Mouse (Mus musculus) bone marrow, adult 2 months (tissue): ENCODE data around the gene Myod1. TPM values are rescaled to one million over a fixed set of nuclear protein-coding genes. Genes with fewer than 3 reads are reported as not detected.

Experiments
- H3K27ac ChIP-seq: fragments of 200-500 bp; 2 replicates; pipeline ENCODE4 v1.5.1; 2012; ENCODE audit warnings: low read depth, mild to moderate bottlenecking, control low read depth, inconsistent platforms, low read length; ENCODE audit not compliant: control insufficient read depth, poor library complexity, insufficient read depth
- H3K4me1 ChIP-seq: fragments of 200-500 bp; 2 replicates; pipeline ENCODE4 v1.6.1; 2011; ENCODE audit warnings: low read length; ENCODE audit not compliant: control insufficient read depth, insufficient read depth
- H3K4me3 ChIP-seq: fragments of 200-500 bp; replicated peaks from 2 replicates; pipeline ENCODE3; 2011; ENCODE audit warnings: mild to moderate bottlenecking, low read depth, low read length, control low read depth; ENCODE audit not compliant: control insufficient read depth
- CTCF ChIP-seq: fragments of 200-500 bp; IDR thresholded peaks from 2 replicates; pipeline ENCODE4 v1.5.1; 2011; ENCODE audit warnings: low read length, control low read depth; ENCODE audit not compliant: control insufficient read depth, insufficient read depth
- POLR2A ChIP-seq: fragments of 200-500 bp; IDR thresholded peaks from 2 replicates; pipeline ENCODE4 v1.6.1; 2011; ENCODE audit warnings: low read depth, mild to moderate bottlenecking, control low read depth, low read length, borderline replicate concordance; ENCODE audit not compliant: control insufficient read depth
- WGBS: fragments of 180-500 bp; shearing (Covaris S2); methylation state at CpG from one replicate; pipeline ENCODE4 v1.1.7; 2018; 5-methylcytosine and 5-hydroxymethylcytosine counted together
- polyA plus RNA-seq: library from polyadenylated mRNA; stranded (reverse); fragments of >200 nt; gene quantifications from 2 replicates; pipeline ENCODE4 v1.2.4, GENCODE M21; 2011; ENCODE audit warnings: low replicate concordance; ENCODE audit not compliant: missing spikeins, insufficient read depth, insufficient read length

Myod1 gene
- not detected in 2 replicates for polyA plus RNA-seq

GRCm38 (mm10) chr7:46376172-46377007, at the start of gene Myod1:
TSS of gene Myod1 (plus strand) at chr7:46376474.
- 9% methylated on average over 44 of the region's 44 CpGs for WGBS
- TF ChIP-seq POLR2A (no peak), CTCF (no peak)
- H3K27ac ChIP-seq, result no peak within 1 kb of the TSS
- no peak within 1 kb of the TSS for H3K4me3 ChIP-seq
- no peaks in the 10 kb centered on the region for H3K4me1 ChIP-seq

DNA sequence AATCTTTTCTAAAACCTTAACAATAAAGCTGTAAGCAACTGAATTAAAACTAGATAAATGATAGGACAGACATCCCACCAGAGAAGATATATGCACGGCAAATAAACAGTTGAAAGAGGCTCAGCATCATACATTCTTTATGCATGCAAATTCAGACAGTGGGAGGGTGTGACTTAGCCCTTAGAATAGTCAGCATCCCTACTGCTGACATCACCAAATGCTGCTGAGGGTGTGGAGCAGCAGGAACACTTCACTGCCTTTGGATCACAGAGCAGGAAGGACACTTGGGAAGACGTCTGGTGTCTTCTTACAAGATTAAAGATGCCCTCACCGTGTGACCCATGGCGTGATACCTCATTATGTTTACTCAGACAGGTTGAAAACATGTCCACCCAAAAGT, 48.4 kb upstream of the Myod1 start:
- WGBS, result 66% methylated on average over 4 of the region's 4 CpGs
- TF ChIP-seq POLR2A, result no peak
- Histone ChIP-seq H3K4me3 (no peak overlapping the region), H3K4me1 (no peaks in the 10 kb centered on the region), H3K27ac (no peak overlapping the region)

DNA sequence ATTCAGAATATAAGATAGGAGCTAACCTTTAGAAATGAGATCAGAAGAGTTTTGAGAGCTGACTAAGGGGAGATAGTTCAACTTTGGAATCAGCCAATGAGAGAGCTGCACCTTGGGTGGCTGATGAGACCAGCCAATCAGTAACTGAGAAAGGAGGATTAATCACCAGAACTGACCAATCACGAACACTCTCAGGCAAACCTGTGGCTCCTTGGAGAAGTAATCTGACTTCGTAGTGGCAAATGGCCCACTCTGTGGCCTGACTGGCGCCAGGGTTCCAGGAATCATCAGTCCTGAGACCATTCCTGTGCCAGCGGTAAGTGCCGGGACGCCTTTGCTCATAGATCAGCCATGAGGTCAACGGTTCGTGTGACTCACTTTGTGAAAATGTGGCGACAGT, 38.9 kb upstream of the Myod1 start:
- no peak overlapping the region for H3K27ac ChIP-seq
- TF ChIP-seq CTCF, result no peak
- no peak for TF ChIP-seq POLR2A
- no peak overlapping the region for H3K4me3 ChIP-seq
- 86% methylated on average over 9 of the region's 9 CpGs for WGBS
- H3K4me1 ChIP-seq, result no peaks in the 10 kb centered on the region

DNA sequence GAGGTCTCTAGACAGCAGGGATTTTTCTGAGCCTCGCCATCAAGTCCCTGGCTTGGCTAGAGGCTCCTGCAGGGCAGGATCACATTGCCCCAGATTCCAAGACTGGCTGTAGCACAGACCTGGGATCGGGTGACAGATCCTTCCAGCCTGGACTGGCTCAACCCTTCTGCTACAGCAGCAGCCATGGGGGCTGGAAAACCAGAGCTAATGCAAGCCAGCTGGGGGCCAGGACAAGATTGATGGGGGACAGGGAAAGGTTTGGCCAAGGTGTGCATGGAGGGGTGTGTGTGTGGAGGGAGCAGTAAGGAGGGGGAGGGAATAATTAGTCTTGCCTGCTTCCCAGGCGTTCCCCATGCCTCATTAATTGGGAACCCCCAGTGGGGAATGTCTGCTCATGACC, 36.5 kb upstream of the Myod1 start:
- 47% methylated on average over 3 of the region's 3 CpGs for WGBS
- Histone ChIP-seq H3K27ac (no peak overlapping the region), H3K4me1 (no peaks in the 10 kb centered on the region), H3K4me3 (no peak overlapping the region)
- TF ChIP-seq POLR2A (no peak), CTCF (no peak)

DNA sequence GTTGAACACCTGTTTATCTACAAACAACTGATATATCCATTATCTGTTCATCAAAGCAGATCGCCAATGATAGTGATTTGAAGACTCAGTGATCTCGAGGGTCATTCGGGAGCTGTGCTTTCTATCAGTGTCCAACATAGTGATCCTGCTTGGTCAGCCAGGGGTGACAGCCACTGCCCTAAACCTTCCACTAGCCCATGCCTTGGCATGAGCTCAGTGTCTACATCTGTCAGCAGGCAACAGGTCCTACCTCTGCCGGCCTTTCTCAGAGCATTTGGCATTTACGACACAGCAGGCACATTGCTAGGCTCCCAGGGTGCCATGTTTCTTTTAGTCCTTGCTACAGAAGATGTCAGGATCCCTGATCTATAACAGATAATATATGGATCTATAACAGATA, 36.0 kb upstream of the Myod1 start:
- Histone ChIP-seq H3K4me3 (no peak overlapping the region), H3K27ac (no peak overlapping the region), H3K4me1 (no peaks in the 10 kb centered on the region)
- 71% methylated on average over 5 of the region's 5 CpGs for WGBS
- TF ChIP-seq CTCF, result no peak
- no peak for TF ChIP-seq POLR2A

DNA sequence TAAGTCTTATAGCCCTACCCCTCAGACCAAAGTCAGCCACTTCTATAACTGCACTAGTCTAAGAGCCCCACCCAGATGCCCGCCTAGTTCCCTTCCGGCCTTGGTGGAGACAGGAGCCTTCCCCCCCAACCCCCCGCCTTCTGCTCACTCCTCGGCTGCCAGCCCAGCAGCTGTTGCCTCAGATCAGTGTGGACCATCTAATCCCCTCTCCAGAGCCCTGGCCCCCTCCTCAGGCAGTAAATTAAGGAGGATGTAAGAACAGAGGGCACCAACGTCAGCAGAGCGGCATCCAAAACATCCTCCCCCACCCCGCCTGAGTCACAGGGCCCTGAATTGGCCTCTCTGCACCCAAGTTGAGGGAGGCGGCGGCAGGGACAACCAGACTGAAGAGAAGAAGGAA, 34.8 kb upstream of the Myod1 start:
- WGBS, result 77% methylated on average over 9 of the region's 9 CpGs
- Histone ChIP-seq H3K4me3 (no peak overlapping the region), H3K27ac (no peak overlapping the region), H3K4me1 (no peaks in the 10 kb centered on the region)
- TF ChIP-seq POLR2A (no peak), CTCF (no peak)

DNA sequence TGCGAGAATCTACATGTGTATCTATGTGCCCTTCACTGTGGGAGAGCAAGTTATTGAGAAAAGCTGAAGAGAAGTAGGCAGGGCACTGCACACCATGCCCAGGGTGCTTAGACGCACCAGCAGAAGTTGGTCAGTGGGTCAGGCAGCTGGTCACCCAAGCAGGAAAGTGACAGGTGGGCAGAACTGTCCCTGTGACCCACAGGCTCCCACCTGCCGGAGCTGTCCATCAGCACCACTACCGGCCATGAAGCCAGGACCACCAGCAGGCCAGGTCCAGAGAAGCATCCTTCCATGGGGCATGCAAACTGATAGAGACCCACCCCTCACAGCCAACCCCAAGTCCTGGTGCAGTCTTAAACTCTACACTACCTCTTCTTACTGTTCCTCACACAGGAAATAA, 28.6 kb upstream of the Myod1 start:
- no peaks in the 10 kb centered on the region for H3K4me1 ChIP-seq
- TF ChIP-seq CTCF, result no peak
- no peak for TF ChIP-seq POLR2A
- 49% methylated on average over 4 of the region's 4 CpGs for WGBS
- H3K4me3 ChIP-seq, result no peak overlapping the region
- H3K27ac ChIP-seq, result no peak overlapping the region

- no peak overlapping the region for H3K27ac ChIP-seq
- 10% methylated on average over 36 of the region's 36 CpGs for WGBS
- H3K4me3 ChIP-seq, result no peak overlapping the region
- H3K4me1 ChIP-seq, result no peaks in the 10 kb centered on the region
- TF ChIP-seq POLR2A (no peak), CTCF (no peak)
Measured at GRCm38 (mm10) chr7:46348813-46349212, 27.5 kb upstream of the Myod1 start.

DNA sequence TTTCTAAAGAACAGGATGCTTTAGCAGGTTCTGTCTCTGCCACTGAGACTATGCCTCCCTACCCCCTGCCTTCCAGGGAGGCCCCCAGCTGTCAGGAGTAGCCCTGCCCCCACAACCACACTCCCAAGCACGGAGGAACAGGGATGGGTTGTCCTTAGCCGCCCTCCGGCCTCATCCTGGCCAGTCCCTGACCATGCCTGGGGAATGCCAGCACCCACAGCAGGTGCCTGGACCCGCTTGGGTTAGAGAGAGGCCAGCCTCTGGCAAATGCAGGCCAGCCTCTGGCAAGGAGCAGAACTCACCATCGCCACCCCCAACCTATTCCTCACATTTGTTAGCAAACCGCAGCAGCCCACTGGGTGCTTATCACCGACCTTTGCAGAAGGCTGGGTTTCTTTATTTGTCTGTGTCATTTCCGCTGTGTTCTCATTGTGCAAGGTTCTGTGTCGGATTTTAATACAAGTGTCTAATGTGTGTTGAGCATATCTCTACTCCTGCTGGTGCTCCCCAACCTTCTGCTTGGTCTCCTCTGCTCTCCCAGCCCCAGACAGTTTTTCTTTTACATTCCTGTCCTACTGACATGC, 26.1 kb upstream of the Myod1 start:
- TF ChIP-seq CTCF (no peak), POLR2A (no peak)
- no peak overlapping the region for H3K4me3 ChIP-seq
- WGBS, result 42% methylated on average over 9 of the region's 9 CpGs
- no peak overlapping the region for H3K27ac ChIP-seq
- H3K4me1 ChIP-seq, result no peaks in the 10 kb centered on the region
